Mouse (Mus musculus) forebrain, embryonic 11.5 days (tissue): Measurements from ENCODE around the gene Slc25a16. TPM values are rescaled to one million over a fixed set of nuclear protein-coding genes. Genes with fewer than 3 reads are reported as not detected.
A peak's percentile ranks its signal among the peaks of the same experiment; 100 is the strongest.

Source experiments
- ATAC-seq: fragments of 200-750 bp; cut with Nextera tagmentation; replicated peaks from 2 replicates; pipeline ENCODE4 v1.8.0; 2017; ENCODE audit warnings: moderate TSS enrichment; ENCODE audit not compliant: low FRiP score
- DNase-seq: peaks from one replicate; pipeline ENCODE4 v3.0.0-alpha.2; 2017; ENCODE audit warnings: low spot score
- H3K27ac ChIP-seq: fragments of 300-500 bp; sonication (generic); 2 replicates; pipeline ENCODE4 v1.5.1; 2014; ENCODE audit warnings: low read depth, low read length
- H3K27me3 ChIP-seq: fragments of 300-500 bp; sonication (generic); 2 replicates; pipeline ENCODE4 v1.6.1; 2014; ENCODE audit warnings: mild to moderate bottlenecking, low read length, mixed read lengths; ENCODE audit not compliant: control insufficient read depth, insufficient read depth
- H3K36me3 ChIP-seq: fragments of 300-500 bp; sonication (generic); 2 replicates; pipeline ENCODE4 v1.6.1; 2014; ENCODE audit warnings: mild to moderate bottlenecking, low read length, moderate library complexity, mixed read lengths; ENCODE audit not compliant: control insufficient read depth, insufficient read depth
- H3K4me1 ChIP-seq: fragments of 300-500 bp; sonication (generic); replicated peaks from 2 replicates; pipeline ENCODE4 v1.6.1; 2014; ENCODE audit warnings: low read length, mixed read lengths; ENCODE audit not compliant: control insufficient read depth, insufficient read depth
- H3K4me2 ChIP-seq: fragments of 300-500 bp; sonication (generic); 2 replicates; pipeline ENCODE4 v1.6.1; 2014; ENCODE audit warnings: low read depth, mild to moderate bottlenecking, low read length, moderate library complexity, mixed read lengths; ENCODE audit not compliant: severe bottlenecking
- H3K4me3 ChIP-seq: fragments of 300-500 bp; sonication (generic); 2 replicates; pipeline ENCODE4 v1.5.1; 2014; ENCODE audit warnings: low read depth, low read length
- H3K9ac ChIP-seq: fragments of 300-500 bp; sonication (generic); 2 replicates; pipeline ENCODE4 v1.6.1; 2014; ENCODE audit warnings: low read length
- H3K9me3 ChIP-seq: fragments of 300-500 bp; sonication (generic); 2 replicates; pipeline ENCODE4 v1.6.1; 2016; ENCODE audit warnings: low read length, mixed read lengths; ENCODE audit not compliant: control insufficient read depth
- WGBS: fragments of 180-500 bp; shearing (Covaris S2); extraction: QIAGEN DNeasy Blood & Tissue Kit; methylation state at CpG from one replicate; pipeline ENCODE4 v1.1.7; 2014; 5-methylcytosine and 5-hydroxymethylcytosine counted together
- polyA plus RNA-seq: library from polyadenylated mRNA; unstranded; fragments of >200 nt; fragmentation: Nextera tagmentation; extraction: Ambion mirVana; gene quantifications from 2 replicates; pipeline ENCODE4 v1.2.1, GENCODE M21; 2014

Slc25a16 gene
- polyA plus RNA-seq, 1 experiment from 2014 or later, result 12.6 TPM

DNA sequence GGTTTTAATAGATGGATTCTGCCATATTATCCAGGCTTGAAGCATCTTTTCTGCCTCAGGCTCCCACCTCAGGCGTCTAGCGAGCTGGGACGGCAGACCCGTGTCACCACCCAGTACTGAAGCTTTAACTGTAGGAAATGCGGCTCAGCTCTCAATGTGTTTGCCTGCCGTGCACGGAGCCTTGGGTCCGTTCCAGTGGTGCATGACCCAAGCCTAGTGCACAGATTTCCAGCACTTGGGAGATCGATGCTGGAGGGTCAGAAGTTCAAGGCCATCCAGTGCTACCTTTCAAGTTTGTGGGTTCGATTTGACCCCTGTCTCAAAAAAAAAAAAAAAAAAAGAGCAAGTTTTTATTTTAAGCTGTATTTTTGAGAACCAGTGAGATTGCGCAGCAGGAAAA, 45.4 kb downstream of the Slc25a16 start:
- no peaks in the 10 kb centered on the region for H3K9me3 ChIP-seq
- peaks cover 17% of the 10 kb centered on the region for H3K36me3 ChIP-seq
- no peak overlapping the region for H3K27ac ChIP-seq
- H3K4me2 ChIP-seq, result no peak overlapping the region
- whole genome bisulfite sequencing, result 96% methylated on average over 11 of the region's 11 CpGs
- H3K4me1 ChIP-seq, result no peaks in the 10 kb centered on the region
- no peak overlapping the region for H3K9ac ChIP-seq
- no peak overlapping the region for H3K4me3 ChIP-seq
- no peaks in the 10 kb centered on the region for H3K27me3 ChIP-seq
- DNase-seq (no peak), ATAC-seq (no peak)

DNA sequence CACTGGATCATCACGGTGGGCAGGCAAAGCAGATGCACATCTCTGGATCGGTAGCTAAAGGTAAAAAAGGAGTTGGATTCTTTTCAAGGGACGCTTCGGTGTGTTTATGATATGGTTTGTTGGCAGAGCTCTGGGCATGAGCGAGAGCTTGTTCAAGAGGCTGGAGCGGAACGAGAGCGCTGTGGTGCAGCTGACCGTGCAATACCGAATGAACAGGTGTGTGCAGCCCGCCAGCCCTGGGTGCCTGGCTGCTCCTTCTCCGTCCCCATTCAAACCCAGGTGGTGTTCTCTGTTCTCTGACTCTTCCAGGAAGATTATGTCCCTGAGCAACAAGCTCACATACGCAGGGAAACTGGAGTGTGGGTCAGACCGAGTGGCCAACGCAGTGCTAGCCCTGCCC, 45.9 kb downstream of the Slc25a16 start:
- peaks cover 17% of the 10 kb centered on the region for H3K36me3 ChIP-seq
- no peaks in the 10 kb centered on the region for H3K27me3 ChIP-seq
- H3K4me1 ChIP-seq, result no peaks in the 10 kb centered on the region
- no peak overlapping the region for H3K9ac ChIP-seq
- DNase-seq (no peak), ATAC-seq (no peak)
- no peak overlapping the region for H3K27ac ChIP-seq
- no peak overlapping the region for H3K4me2 ChIP-seq
- WGBS, result 95% methylated on average over 15 of the region's 15 CpGs
- no peaks in the 10 kb centered on the region for H3K9me3 ChIP-seq
- H3K4me3 ChIP-seq, result no peak overlapping the region

GRCm38 (mm10) chr10:62971821-62972220, 51.4 kb downstream of the Slc25a16 start:
- ATAC-seq (no peak), DNase-seq (no peak)
- no peaks in the 10 kb centered on the region for H3K27me3 ChIP-seq
- no peaks in the 10 kb centered on the region for H3K4me1 ChIP-seq
- H3K4me2 ChIP-seq, result no peak overlapping the region
- no peak overlapping the region for H3K4me3 ChIP-seq
- no peak overlapping the region for H3K9ac ChIP-seq
- H3K9me3 ChIP-seq, result no peaks in the 10 kb centered on the region
- WGBS, result 76% methylated on average over 16 of the region's 16 CpGs
- no peak overlapping the region for H3K27ac ChIP-seq
- peaks cover 10% of the 10 kb centered on the region; the same call in 1 of the 2 replicates for H3K36me3 ChIP-seq

DNA sequence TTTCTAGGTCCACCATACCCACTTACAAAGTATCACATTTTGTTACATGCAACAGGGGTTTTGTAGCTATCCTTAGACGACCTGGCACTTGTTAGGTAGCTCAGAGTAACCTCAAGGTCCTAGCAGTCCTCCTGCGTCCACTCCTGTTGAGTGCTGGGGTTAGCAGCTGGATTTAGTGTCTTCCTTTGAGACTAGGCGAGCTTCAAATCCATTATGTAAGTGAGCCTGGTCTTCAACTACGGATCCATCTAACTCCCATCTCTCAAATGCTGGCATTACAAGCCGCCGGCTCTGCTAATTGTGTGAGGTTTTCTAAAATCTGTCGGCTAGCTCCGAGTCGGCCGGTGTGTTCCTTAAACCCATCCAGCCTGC, 59.2 kb downstream of the Slc25a16 start:
- Histone ChIP-seq H3K9ac (peak overlapping the region; percentile 93; the same call in 1 of the 2 replicates), H3K4me1 (no peaks in the 10 kb centered on the region), H3K27ac (no peak overlapping the region), H3K4me3 (peak overlapping the region; percentile 92), H3K36me3 (no peaks in the 10 kb centered on the region; the same call in 1 of the 2 replicates), H3K27me3 (no peaks in the 10 kb centered on the region), H3K4me2 (peak overlapping the region; percentile 60), H3K9me3 (no peaks in the 10 kb centered on the region)
- no peak for ATAC-seq
- DNase-seq, result no peak
- 11% methylated on average over 10 of the region's 10 CpGs for WGBS

DNA sequence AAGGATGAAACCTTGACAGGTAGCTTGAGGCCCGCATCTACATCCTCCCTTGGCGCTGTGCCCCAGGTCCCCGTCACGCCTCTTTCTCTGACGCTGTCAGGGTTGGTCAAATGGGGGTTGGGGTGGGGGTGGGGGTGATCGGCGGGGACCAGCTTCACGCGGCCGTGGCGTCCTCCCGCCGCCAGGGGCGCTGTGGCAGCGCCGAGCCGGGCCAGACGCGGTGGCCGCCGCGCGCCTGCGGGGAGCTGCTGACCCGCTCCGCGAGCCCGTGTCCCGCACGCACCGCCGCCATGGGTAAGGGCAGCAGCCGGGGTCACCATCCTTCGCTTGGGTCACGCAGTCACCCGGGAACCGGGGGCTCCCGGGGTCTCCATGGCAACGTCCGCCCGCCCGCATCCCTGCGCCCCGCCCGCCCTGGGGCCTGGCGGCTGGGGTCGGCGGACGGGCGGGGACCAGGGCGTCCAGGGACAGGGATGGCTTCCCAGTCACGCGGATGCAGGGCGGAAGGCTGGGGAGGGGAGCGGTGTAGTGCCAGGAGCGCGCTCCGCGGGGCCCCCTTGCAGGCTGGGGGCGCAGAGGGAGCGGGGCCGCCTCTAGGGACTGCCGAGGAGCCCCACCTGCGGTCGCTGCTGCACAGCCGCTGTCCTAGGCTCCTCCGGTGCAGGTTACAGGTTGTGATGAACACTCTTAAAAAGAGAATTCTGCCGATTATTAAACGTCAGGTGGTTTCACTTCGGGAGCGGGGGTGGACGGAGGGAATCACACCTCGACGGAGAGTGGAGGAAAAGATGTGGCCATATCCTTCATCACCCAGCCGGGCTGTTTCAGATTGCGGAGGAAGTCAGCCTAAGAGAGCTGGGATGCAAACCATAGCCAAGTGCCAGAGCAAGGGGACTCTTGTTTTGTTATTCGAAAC, 59.9 kb downstream of the Slc25a16 start, which contains the start of gene Rufy2:
Rufy2 (plus strand) TSS at position 185 of the 916 bp plus-strand sequence.
- Histone ChIP-seq H3K4me1 (no peaks in the 10 kb centered on the region), H3K4me2 (peak within 1 kb of the TSS; percentile 60), H3K27ac (peak within 1 kb of the TSS; percentile 50), H3K9me3 (no peaks in the 10 kb centered on the region), H3K9ac (peak within 1 kb of the TSS; percentile 93), H3K27me3 (no peaks in the 10 kb centered on the region), H3K36me3 (peaks cover 2% of the 10 kb centered on the region; the same call in 1 of the 2 replicates), H3K4me3 (peak within 1 kb of the TSS; percentile 92)
- WGBS, result under 1% methylated on average over 71 of the region's 77 CpGs
- ATAC-seq (peak; percentile 94), DNase-seq (peak; percentile 94)

DNA sequence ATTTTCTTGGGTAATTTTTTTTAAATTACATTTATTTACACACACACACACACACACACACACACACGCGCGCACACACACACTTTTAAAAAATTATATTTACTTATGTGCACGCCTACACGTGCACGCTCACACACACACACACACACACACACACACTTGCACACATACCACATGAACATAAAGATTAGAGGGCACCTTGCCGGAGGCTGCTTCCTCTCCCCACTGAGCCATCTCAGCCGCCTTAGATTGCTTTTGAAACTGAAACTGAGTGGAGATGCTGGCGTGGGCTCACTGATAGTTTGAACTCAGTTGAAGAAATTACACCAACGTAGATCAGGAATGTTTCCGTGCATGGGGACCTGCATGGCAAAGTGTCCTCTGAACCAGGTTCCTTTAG, 63.6 kb downstream of the Slc25a16 start:
- Histone ChIP-seq H3K4me2 (no peak overlapping the region), H3K9ac (no peak overlapping the region), H3K9me3 (no peaks in the 10 kb centered on the region), H3K27ac (no peak overlapping the region), H3K4me1 (no peaks in the 10 kb centered on the region), H3K27me3 (no peaks in the 10 kb centered on the region), H3K36me3 (peaks cover 2% of the 10 kb centered on the region; the same call in 1 of the 2 replicates), H3K4me3 (no peak overlapping the region)
- 93% methylated on average over 11 of the region's 11 CpGs for WGBS
- DNase-seq, result no peak
- no peak for ATAC-seq

GRCm38 (mm10) chr10:62984495-62984894, 64.1 kb downstream of the Slc25a16 start:
- no peak overlapping the region for H3K9ac ChIP-seq
- H3K27me3 ChIP-seq, result no peaks in the 10 kb centered on the region
- H3K27ac ChIP-seq, result no peak overlapping the region
- no peaks in the 10 kb centered on the region for H3K4me1 ChIP-seq
- no peak for ATAC-seq
- H3K9me3 ChIP-seq, result no peaks in the 10 kb centered on the region
- H3K36me3 ChIP-seq, result peaks cover 2% of the 10 kb centered on the region; the same call in 1 of the 2 replicates
- no peak overlapping the region for H3K4me2 ChIP-seq
- H3K4me3 ChIP-seq, result no peak overlapping the region
- WGBS, result 93% methylated on average over 6 of the region's 6 CpGs
- no peak for DNase-seq

DNA sequence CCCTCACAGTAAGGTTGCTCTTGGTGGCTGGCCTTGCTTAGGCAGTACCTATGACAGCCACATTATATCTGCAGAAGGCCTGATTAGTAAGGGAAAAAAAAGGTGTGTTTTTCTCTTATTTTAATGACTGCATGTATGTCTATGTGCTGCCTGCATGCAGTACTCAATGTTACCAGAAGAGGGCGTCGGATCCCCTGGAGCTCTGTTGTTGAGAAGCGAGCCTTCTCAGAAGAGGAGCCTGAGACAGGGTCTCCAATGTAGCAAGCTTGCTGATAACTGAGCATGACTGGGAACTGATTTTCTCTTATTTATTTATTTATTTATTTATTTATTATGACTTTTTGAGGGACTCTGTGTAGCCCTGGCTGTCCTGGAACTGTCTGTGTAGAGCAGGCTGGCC, 66.9 kb downstream of the Slc25a16 start:
- no peak overlapping the region for H3K9ac ChIP-seq
- no peaks in the 10 kb centered on the region for H3K4me1 ChIP-seq
- H3K4me2 ChIP-seq, result no peak overlapping the region
- 23% methylated on average over 3 of the region's 3 CpGs for WGBS
- H3K27me3 ChIP-seq, result no peaks in the 10 kb centered on the region
- no peak overlapping the region for H3K4me3 ChIP-seq
- ATAC-seq (no peak), DNase-seq (peak; percentile 75)
- H3K27ac ChIP-seq, result no peak overlapping the region
- no peaks in the 10 kb centered on the region for H3K9me3 ChIP-seq
- H3K36me3 ChIP-seq, result peaks cover 2% of the 10 kb centered on the region; the same call in 1 of the 2 replicates
